Mouse (Mus musculus) stomach, embryonic 16.5 days (tissue): ENCODE measurements around the gene 2610001J05Rik. TPM values are rescaled to one million over a fixed set of nuclear protein-coding genes. Genes with fewer than 3 reads are reported as not detected.

Experiments used
- ATAC-seq: fragments of 200-750 bp; cut with Nextera tagmentation; 2 replicates; pipeline ENCODE4 v1.8.0; 2017; ENCODE audit warnings: moderate number of reproducible peaks, moderate TSS enrichment; ENCODE audit not compliant: insufficient read depth, low FRiP score
- H3K27ac ChIP-seq: fragments of 300-500 bp; sonication (generic); 2 replicates; pipeline ENCODE4 v1.5.1; 2014; ENCODE audit warnings: low read length
- H3K27me3 ChIP-seq: fragments of 300-500 bp; sonication (generic); 2 replicates; pipeline ENCODE4 v1.6.1; 2014; ENCODE audit warnings: low read length, control low read depth, mixed read lengths; ENCODE audit not compliant: control insufficient read depth, insufficient read depth
- H3K36me3 ChIP-seq: fragments of 300-500 bp; sonication (generic); 2 replicates; pipeline ENCODE4 v1.6.1; 2014; ENCODE audit warnings: low read length; ENCODE audit not compliant: control insufficient read depth, insufficient read depth
- H3K4me1 ChIP-seq: fragments of 300-500 bp; sonication (generic); 2 replicates; pipeline ENCODE4 v1.6.1; 2014; ENCODE audit warnings: low read length, control low read depth, mixed read lengths; ENCODE audit not compliant: control insufficient read depth, insufficient read depth
- H3K4me2 ChIP-seq: fragments of 300-500 bp; sonication (generic); 2 replicates; pipeline ENCODE4 v1.6.1; 2014; ENCODE audit warnings: low read depth, low read length, mixed read lengths
- H3K4me3 ChIP-seq: fragments of 300-500 bp; sonication (generic); replicated peaks from 2 replicates; pipeline ENCODE4 v1.5.1; 2014; ENCODE audit warnings: mild to moderate bottlenecking, low read length
- H3K9ac ChIP-seq: fragments of 300-500 bp; sonication (generic); 2 replicates; pipeline ENCODE4 v1.6.1; 2014; ENCODE audit warnings: low read length
- H3K9me3 ChIP-seq: fragments of 300-500 bp; sonication (generic); replicated peaks from 2 replicates; pipeline ENCODE4 v1.6.1; 2016; ENCODE audit warnings: low read length, control low read depth; ENCODE audit not compliant: control insufficient read depth
- WGBS: fragments of 180-500 bp; shearing (Covaris S2); extraction: QIAGEN DNeasy Blood & Tissue Kit; methylation state at CpG from one replicate; pipeline ENCODE4 v1.1.7; 2014; 5-methylcytosine and 5-hydroxymethylcytosine counted together
- polyA plus RNA-seq: library from polyadenylated mRNA; unstranded; fragments of >200 nt; fragmentation: Nextera tagmentation; extraction: Ambion mirVana; gene quantifications from 2 replicates; pipeline ENCODE4 v1.2.1, GENCODE M21; 2015

Gene 2610001J05Rik
- polyA plus RNA-seq, 1 experiment from 2014 or later, result 146 TPM

DNA sequence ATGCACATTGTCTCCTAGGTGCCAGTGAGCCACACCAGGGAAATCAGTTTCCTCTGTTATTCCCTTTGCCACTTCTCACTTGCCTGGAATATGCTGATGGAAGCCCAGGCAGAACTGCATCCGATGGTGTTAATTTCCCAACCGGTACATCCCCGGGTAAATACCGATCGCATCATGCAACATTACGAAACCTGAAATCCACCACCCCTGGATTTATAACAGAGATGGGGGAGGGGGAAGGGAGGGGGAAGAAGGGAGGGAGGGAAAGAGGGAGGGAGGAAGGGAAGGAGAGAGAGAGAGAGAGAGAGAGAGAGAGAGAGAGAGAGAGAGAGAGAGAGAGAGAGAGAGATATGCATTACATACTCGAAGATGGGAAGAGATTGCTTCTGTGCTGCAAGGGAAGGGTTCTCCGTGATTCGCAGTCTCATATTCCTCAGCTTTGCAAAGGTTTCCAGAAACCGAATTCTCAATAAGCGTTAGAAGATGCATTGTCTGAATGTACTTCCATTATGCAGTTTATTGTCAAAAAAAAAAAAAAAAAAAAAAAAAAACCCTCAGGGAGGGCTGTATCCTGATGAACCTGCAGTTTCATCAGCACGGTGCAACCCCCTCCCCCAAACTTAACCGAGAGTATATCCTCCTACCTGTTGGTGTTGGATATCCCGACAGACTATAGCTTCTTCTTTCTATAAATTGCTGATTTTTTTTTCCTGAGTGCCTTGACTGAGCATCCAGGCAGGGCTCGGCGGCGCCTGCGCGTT lies 33.2 kb downstream of the 2610001J05Rik start:
- H3K27ac ChIP-seq, result peak overlapping the region; percentile 63
- no peaks in the 10 kb centered on the region for H3K27me3 ChIP-seq
- peak overlapping the region; percentile 63 for H3K4me3 ChIP-seq
- no peaks in the 10 kb centered on the region for H3K4me1 ChIP-seq
- H3K9ac ChIP-seq, result peak overlapping the region; percentile 87
- no peaks in the 10 kb centered on the region for H3K9me3 ChIP-seq
- WGBS, result 2% methylated on average over 19 of the region's 19 CpGs
- ATAC-seq, result no peak; the same call in 1 of the 2 replicates
- H3K4me2 ChIP-seq, result peak overlapping the region; percentile 82
- H3K36me3 ChIP-seq, result no peaks in the 10 kb centered on the region

- WGBS, result 72% methylated on average over 3 of the region's 3 CpGs
- Histone ChIP-seq H3K4me2 (no peak overlapping the region), H3K9ac (no peak overlapping the region), H3K4me1 (no peaks in the 10 kb centered on the region), H3K9me3 (no peaks in the 10 kb centered on the region), H3K27me3 (no peaks in the 10 kb centered on the region), H3K4me3 (no peak overlapping the region), H3K36me3 (no peaks in the 10 kb centered on the region), H3K27ac (no peak overlapping the region)
- ATAC-seq, result no peak
Measured at GRCm38 (mm10) chr6:13836967-13837570, 34.2 kb downstream of the 2610001J05Rik start.

DNA sequence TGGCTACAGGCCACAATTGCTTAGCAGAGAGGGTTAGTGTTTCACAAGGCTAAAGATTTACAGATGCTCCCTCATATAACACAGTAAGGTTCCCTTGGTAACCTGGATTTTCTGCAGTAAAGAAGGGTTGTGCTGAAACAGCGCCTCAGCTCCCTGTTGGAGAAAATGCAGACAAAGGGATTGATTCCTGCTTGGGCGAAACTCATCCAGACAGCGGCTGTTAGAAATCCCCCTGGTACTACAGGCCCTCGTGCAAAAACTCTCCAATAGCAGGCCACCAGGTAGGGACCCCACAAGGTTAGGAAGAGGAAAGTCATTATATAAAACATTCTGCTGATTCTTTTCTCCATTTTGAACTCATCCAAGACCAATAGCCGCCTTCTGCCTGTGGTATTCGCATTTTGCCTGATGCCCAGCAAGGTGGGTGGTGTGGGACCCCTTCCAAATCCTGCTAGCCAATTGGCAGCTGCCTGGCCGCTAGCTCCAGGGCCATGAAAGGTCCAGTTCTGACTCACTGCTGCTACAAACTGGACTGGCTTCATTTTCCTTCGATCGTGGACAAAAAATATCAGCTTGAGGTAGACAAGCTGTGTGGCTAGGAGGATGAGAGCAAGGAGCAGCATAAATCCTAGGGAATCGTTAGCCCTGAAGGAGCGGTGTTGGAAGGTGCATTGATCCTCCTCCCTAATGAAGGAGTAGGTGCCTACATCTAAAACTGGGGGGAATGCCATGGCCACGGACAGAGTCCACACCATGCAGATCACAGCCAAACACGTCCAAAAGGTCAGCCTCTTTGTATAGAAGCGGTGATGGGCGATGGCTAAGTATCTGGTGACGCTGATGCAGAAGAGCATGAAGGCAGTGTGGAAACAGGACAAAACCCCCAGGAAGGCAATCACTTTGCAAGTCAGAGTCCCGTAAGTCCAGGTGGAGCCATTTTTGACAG lies 35.3 kb downstream of the 2610001J05Rik start:
- ATAC-seq, result no peak
- Histone ChIP-seq H3K9me3 (no peaks in the 10 kb centered on the region), H3K4me2 (no peak overlapping the region), H3K9ac (no peak overlapping the region), H3K4me1 (no peaks in the 10 kb centered on the region), H3K27me3 (no peaks in the 10 kb centered on the region), H3K27ac (no peak overlapping the region), H3K4me3 (no peak overlapping the region), H3K36me3 (no peaks in the 10 kb centered on the region)
- WGBS, result 65% methylated on average over 17 of the region's 17 CpGs

DNA sequence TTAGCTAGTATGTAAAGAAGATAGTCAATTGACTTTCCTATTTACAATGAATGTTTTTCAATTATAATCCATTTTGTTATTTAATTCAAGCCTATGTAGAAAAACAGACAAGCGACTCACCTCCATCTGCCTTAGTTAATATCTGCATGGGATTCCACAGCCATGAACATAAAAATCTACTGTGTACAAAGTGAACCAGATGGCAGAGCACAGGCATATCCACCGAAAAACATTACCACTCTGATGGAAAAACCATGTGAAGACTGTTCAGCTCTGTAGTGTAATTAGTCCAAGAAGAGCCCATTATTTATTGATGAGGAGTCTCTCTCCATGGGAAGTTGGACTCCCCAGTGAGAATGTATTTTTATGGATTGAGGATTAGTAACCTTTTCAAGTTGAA lies 38.5 kb downstream of the 2610001J05Rik start:
- no peak overlapping the region for H3K9ac ChIP-seq
- H3K4me1 ChIP-seq, result no peaks in the 10 kb centered on the region
- 83% methylated on average over 2 of the region's 2 CpGs for WGBS
- H3K4me3 ChIP-seq, result no peak overlapping the region
- no peaks in the 10 kb centered on the region for H3K9me3 ChIP-seq
- ATAC-seq, result no peak
- H3K4me2 ChIP-seq, result no peak overlapping the region
- H3K27ac ChIP-seq, result no peak overlapping the region
- H3K27me3 ChIP-seq, result no peaks in the 10 kb centered on the region
- no peaks in the 10 kb centered on the region for H3K36me3 ChIP-seq

DNA sequence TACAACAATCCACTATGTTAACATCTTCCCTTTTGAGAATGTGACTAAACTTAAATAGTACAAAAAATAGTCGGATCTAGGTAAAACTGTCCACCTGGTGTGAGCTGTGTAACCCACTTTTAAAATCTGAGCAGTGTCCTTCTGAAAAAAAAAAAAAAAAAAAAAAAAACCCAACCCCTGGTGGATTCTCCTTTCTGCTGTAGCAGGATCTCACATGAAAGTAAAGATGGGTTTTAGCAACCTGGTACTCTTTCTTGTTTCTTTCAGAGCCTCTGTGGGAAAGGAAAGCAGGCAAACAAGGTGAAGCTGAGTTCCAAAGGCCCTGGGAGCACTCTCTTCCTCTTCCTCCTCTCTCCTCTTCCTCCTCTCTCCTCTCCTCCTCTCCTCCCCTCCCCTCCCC lies 42.4 kb downstream of the 2610001J05Rik start:
- no peaks in the 10 kb centered on the region for H3K27me3 ChIP-seq
- H3K4me1 ChIP-seq, result no peaks in the 10 kb centered on the region
- no peak overlapping the region for H3K4me2 ChIP-seq
- ATAC-seq, result no peak
- H3K4me3 ChIP-seq, result no peak overlapping the region
- no peak overlapping the region for H3K9ac ChIP-seq
- no peaks in the 10 kb centered on the region for H3K36me3 ChIP-seq
- 58% methylated on average over 1 of the region's 1 CpGs for WGBS
- H3K27ac ChIP-seq, result no peak overlapping the region
- H3K9me3 ChIP-seq, result no peaks in the 10 kb centered on the region

Other genes starting within 250 kb of the 2610001J05Rik start
- gene Bmt2, start 193.6 kb downstream of the 2610001J05Rik start, polyA plus RNA-seq, result 9.6 and 10.6 TPM in 2 replicates
- 2.9 and 3.0 TPM in 2 replicates for gene Gpr85, start 31.6 kb downstream of the 2610001J05Rik start, polyA plus RNA-seq